Mouse (Mus musculus) megakaryocyte, adult 5-6 weeks (primary cell): ENCODE results near the gene Adh1. TPM values are rescaled to one million over a fixed set of nuclear protein-coding genes. Genes with fewer than 3 reads are reported as not detected.

Experiments
- ATAC-seq: 2 replicates; pipeline ENCODE4 v1.8.0; 2016; ENCODE audit warnings: mild to moderate bottlenecking, inconsistent platforms; ENCODE audit not compliant: poor library complexity, severe bottlenecking
- total RNA-seq, 2 experiments: library from RNA; stranded (forward) in 1 of 2; stranded (reverse) in 1 of 2; fragments of 153-499, 151-499 nt in 1 of 2; fragments of 221-1000, 200-1000 nt in 1 of 2; gene quantifications; 2 replicates each; pipeline versions ENCODE4 v1.2.3 to v1.2.4; 2015 to 2017

Adh1 gene
- total RNA-seq, 2 experiments from 2014 or later = 0.96 TPM; not detected in 1

DNA sequence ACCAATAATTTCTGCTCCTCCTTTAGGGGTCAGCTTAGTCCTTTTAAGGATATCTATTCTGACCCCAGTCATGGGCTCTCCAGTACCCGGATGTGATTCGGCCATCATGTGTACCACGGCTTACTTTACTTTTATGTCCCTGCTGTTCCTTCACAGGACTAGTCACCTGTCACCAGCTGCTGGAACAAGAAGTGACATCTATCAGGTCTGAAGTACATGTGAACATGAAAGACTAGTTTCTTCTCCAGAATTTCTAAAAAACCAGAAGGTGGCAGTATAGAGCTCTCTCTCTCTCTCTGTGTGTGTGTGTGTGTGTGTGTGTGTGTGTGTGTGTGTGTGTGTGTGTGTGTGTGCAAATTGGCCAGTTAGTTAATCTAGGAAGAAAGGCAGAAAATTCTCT, 20.4 kb upstream of the Adh1 start:
- ATAC-seq = no peak

DNA sequence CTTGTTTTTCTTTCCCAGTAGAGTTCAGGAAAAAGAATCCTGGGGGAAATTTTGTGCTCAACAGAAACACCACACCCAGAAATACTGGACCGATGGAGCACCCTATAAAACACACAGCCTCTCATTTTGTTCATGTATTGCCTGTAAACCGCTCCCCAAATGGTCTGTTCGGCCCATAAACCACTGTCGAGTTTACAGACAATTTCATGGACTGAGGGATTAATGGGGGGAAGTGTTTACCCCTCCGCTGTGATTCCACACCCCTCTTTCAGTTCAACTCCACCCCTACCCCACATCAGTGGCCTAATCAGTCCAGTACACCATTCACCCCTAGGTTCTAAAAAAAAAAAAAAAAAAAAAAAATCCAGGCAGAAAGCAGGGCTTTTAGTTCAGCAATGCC, 19.8 kb upstream of the Adh1 start:
- no peak for ATAC-seq

GRCm38 (mm10) chr3:138241371-138241770, 19.4 kb upstream of the Adh1 start:
- ATAC-seq = no peak

- ATAC-seq = no peak
Observed at GRCm38 (mm10) chr3:138242021-138242726, 18.6 kb upstream of the Adh1 start.

GRCm38 (mm10) chr3:138242933-138243332, 17.9 kb upstream of the Adh1 start:
- no peak for ATAC-seq

DNA sequence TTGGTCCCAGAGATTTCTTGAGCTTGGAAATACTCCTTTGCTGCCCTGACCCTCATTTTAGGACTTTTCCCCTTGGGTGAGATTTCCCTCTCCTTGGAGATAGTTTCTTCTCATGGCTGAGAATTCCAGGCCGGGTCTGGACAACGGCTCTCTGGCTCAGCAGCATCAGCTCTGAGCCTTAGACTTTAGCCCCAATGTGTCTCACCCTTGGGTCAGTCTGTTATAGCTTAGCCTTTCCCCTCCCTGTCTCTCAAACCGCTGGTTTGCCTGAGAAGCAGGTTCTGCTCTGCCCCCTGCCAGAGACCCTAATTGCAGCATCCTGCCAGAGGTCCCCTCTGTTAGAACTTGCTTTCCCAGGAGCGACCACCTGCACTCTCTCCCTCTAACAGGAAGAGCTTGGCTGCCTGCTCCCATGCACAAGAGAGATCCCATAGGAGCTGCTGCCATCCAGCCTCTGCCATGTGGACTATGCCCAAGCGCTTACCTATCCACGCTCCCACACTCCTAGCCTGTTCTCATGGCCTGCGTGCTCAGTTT, 16.4 kb upstream of the Adh1 start:
- ATAC-seq = no peak

DNA sequence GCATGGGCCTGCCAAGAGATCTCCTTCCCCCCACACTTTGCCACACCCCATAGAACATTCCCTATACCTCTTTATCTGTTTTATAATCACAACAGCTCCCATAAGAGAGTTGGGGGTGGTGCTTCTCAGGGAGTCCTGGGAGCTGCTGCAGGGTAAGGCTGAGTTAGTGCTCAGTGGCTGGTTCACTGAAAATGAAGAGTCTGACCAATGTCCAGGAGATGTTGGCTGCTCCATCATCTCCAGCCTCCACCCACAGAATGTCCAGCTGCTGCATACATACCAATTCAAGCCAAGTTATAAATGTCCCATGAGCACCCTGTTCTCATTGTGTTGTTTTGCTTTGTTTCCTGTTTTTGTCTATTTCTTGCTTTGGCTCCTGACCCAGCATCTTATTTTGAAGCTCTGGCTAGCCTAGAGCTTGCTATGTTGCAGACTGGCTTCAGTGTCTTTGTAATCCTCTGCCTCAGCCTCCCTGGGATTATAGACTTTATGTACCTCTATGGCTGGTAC, 14.2 kb upstream of the Adh1 start:
- no peak for ATAC-seq

DNA sequence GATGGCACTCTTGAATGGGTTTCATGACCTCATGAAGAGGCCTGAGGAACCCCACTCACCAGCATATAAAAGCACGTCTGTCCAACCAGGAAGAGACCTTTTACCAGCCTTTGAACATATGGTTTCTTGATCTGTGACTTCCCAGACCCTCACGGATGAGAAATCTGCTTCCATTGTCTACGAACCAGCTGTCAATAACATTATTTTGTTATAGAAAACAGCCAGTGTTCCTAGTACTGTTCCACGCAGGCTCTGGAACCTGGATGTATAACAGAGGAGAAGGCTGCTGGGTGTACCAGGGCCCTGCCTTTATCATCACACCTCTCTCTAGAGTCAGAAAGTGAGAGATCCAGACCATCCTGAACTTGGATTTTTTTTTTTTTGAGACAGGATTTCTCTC, 13.6 kb upstream of the Adh1 start:
- no peak for ATAC-seq

- no peak for ATAC-seq
Observed at GRCm38 (mm10) chr3:138248011-138248410, 12.8 kb upstream of the Adh1 start.

DNA sequence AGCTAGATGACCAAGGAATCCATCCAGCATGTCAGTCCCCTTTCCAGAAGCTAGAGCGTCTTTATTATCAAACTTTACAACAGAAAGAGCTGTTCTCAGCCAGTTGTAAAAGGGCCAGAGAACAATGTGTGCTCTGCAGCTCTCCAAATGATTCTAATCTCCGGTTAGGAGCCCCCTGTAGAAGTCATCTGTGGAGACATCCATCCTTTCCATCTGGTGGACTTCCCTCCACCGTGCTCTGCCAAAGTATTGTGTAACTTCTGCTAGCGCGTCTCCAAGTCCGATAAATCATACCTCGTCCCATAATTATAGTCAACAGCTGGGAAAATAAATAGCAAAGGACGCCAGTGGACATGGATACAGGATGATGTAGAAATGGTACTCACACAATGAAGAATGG, 12.0 kb upstream of the Adh1 start:
- no peak for ATAC-seq

GRCm38 (mm10) chr3:138251156-138251555, 9.6 kb upstream of the Adh1 start:
- ATAC-seq = no peak

GRCm38 (mm10) chr3:138254205-138254604, 6.6 kb upstream of the Adh1 start:
- no peak for ATAC-seq

DNA sequence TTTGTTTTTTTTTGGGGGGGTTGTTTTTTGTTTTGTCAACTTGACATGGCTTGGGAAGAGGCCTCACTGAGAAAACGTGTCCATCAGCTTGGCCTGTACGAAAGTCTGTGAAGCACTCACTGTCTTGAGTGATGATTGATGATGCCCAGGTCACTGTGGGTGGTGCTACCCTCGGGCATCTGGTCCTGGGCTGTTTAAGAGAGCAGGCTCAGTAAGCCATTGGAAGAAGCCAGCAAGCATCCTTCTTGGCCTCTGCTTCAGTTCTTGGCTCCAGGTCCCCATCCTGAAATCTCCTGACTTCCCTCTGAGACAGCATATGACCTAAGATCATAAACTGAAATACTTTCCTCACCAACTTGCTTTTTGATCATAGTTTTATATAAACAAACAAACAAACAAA, 5.4 kb upstream of the Adh1 start:
- no peak for ATAC-seq

DNA sequence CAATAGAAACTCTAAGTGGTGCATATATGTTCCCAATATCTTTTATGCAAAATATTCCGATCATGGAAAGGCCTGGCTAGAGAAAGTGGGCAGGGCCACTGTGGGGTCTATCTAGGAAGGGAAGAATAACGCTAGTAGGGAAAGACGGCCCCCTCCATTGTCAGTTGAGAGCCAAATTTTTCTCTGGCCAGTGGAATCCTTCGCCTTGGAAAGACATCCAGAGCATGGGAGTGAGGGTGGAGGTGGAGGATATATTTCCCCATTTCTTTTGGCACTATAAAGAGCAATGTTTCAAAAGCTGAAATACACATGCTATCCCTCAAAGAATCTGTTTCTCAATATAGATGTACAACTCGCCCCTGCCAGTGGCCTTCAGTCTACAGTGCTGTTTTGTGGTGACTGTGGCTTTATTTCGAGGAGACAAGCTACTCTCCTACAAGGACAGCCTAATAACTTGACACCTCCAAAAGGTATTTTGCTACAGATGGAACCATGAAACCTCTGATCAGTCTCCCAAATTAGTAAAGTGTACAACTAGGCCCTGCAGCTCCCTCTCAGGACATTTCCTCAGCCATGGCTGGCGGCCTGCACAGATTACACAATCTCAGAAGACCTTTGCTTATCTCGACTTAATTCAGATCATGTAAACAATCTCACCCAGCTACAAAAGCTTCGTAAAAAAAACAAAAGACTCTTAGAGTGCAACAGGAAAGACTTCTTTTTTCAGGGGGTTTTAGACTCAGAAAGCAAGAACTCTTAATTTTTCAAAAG, 4.8 kb upstream of the Adh1 start:
- ATAC-seq = no peak

GRCm38 (mm10) chr3:138262568-138262967, 1.8 kb downstream of the Adh1 start:
- no peak for ATAC-seq

DNA sequence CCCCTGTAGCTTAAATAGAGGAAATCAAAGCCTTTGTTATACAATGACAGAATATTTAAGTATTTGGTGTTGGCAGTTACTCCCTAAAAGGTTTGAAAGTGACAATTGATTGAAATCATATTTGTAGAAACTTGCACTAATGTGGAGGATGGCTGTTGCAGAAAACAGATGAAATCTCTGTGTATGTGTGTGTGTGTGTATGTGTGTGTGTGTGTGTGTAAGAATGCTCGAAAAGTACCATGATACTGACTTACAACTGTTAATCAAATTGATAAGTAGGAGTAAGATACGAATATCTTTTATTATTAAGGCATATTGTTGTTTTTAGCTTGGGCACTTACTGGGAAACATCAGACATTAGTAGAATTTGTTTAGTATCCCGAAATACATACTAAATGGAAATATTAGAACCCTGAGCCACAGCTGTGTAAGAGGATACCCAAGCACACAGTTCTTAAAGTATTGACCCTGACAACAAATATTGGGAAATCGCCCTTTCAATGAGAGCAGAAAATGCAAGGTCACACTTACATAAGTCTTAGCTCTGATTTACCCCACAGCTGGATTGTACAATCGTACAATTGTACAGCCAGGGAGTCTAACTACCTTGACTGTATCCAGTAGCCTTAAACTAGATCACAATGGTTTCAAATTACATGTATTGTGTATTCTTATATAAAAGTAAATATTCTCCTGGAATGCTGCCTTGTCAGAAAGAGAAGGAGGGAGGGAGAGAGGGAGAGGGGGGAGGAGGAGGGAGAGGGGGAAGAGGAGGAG, 2.6 kb downstream of the Adh1 start:
- ATAC-seq = no peak

- no peak for ATAC-seq
Observed at GRCm38 (mm10) chr3:138264648-138265047, 3.9 kb downstream of the Adh1 start.

- ATAC-seq = no peak
Observed at GRCm38 (mm10) chr3:138270507-138270906, 9.7 kb downstream of the Adh1 start.

GRCm38 (mm10) chr3:138271297-138271696, 10.5 kb downstream of the Adh1 start:
- ATAC-seq = no peak

- no peak for ATAC-seq
Observed at GRCm38 (mm10) chr3:138273080-138273479, 12.3 kb downstream of the Adh1 start.

DNA sequence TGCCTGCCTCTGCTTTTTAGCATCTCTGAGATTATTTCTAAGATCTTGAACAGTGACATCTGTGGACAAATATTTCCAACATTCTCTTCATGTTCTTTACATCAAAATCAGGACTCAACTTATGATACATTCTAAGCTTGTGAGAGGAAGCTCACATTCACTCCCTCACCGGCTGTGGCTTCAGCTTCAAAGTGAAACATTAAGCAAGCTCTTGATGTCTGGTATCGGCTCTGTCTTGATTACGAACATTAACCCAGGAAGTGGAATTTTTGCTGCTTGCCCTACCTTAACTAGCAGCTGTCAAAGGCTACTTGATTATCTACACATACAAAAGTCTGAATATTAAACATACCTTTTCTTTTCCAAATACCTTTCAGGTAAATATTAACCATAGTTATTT, 14.3 kb downstream of the Adh1 start:
- peak; percentile 27; the same call in 1 of the 2 replicates for ATAC-seq
